Mouse (Mus musculus): ENCODE results near the gene Cyp3a25.
"Not testable (repeated sequence)": the region's sequence is repeated elsewhere in the genome, so short reads cannot be mapped to it uniquely, and the experiment has no call there.

Cyp3a25 gene

GRCm38 (mm10) chr5:146009509-146009908 lies at the start of gene Cyp3a25:
TSS of gene Cyp3a25 (minus strand) at chr5:146009618.
- DNase-seq (ENCODE audit: low read depth, low spot score), result not testable (repeated sequence)

GRCm38 (mm10) chr5:146021136-146021535 lies 11.7 kb upstream of the Cyp3a25 start:
- no peak for DNase-seq (ENCODE audit: low read depth, low spot score)

GRCm38 (mm10) chr5:146018275-146018674 lies 8.9 kb upstream of the Cyp3a25 start:
- DNase-seq (ENCODE audit: low read depth, low spot score), result no peak

- no peak for DNase-seq (ENCODE audit: low read depth, low spot score)
These were observed 1.8 kb upstream of the Cyp3a25 start for GRCm38 (mm10) chr5:146011251-146011650.

GRCm38 (mm10) chr5:145967080-145967479 lies 42.3 kb downstream of the Cyp3a25 start:
- DNase-seq (ENCODE audit: low read depth, low spot score), result no peak
